Mouse (Mus musculus) ES-Bruce4 (cell line): ENCODE results near the gene Dnah8.

Experiments used
- EP300 ChIP-seq: IDR thresholded peaks from 2 replicates; pipeline ENCODE4 v1.6.1; 2011; ENCODE audit warnings: low read depth, low read length; ENCODE audit not compliant: insufficient read depth
- POLR2A ChIP-seq: IDR thresholded peaks from one replicate; pipeline ENCODE4 v1.8.1; 2011; ENCODE audit warnings: low read length; ENCODE audit not compliant: insufficient read depth

DNA sequence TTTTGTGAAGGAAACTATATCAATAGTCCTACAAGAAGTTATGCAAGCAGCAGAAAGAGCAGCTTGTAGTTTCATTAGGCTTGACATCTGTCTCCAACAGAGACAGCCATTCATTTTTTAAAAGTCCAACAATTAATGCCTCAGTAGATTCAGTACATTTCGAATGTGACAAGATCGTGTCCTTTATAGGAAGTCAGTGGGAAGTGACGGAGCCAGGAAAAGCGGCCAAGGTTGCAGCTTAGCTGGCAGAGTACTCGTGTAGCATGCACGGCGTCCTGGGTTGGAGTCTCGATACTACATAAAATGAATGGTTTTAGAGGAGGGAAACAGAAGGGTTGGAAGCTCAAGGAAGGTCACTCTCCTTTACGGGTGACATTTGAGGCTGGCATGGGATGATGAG lies 242.8 kb downstream of the Dnah8 start:
- TF ChIP-seq EP300 (no peak), POLR2A (no peak)
